Mouse (Mus musculus) heart, postnatal 36 days (tissue): ENCODE measurements around the gene Zfp616. TPM values are rescaled to one million over a fixed set of nuclear protein-coding genes. Genes with fewer than 3 reads are reported as not detected.

ENCODE experiments used
- DNase-seq, 2 experiments: peaks; one replicate each; pipeline ENCODE4 v3.0.0; 2021 to 2022
- intact Hi-C: fragments of 180-260 bp; cut with DNase I; formaldehyde crosslinking; loops from one replicate; pipeline ENCODE4 v1.15.1; 2025
- total RNA-seq, 2 experiments: library from RNA; stranded (reverse); gene quantifications; 2 replicates each; pipeline ENCODE4 v1.2.3; 2021

Gene Zfp616
- not detected for total RNA-seq

DNA sequence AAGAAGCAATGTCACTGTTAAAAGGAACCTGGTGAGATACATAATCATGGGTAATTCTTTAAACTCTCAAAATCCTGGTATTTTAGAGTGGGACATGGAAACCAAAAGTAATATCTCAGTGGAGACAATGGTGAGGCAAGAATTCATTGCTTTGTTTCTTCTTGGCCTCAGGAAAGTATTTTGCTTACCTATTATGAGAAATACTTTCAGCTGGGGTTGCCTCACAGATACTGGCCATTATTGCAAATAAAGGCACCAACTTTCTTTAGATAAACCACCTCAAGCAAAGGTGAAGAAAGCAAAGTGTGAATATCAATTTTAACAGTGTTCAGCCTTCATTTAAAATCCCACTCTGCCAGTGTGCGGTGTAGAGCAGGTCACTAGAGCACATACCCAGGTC lies at the start of gene Zfp616:
TSS of gene Zfp616 (plus strand) at position 301 of the 400 bp plus-strand sequence.
- DNase-seq: no peak
- intact Hi-C loops: no loop called here

DNA sequence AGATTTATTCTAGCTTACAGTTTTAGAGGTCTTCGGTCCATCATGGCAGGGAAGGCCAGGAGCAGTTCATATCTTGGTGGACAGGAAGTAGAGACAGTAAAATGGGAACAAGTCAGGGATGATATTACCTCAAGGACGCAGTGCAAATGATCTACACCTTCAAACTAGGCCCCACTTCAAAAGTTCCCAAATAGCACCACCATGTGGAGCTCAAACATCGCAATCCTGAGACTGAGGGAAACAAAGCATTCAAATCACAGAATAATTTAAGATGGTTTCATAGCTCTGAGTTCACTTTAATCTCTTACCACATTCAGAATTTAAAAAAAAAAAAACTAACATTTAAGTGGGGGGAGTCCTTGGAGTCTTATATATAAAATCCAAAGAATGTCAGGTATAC lies 18.4 kb upstream of the Zfp616 start:
- intact Hi-C loops: no loop called here
- DNase-seq: no peak

- intact Hi-C loops: no loop called here
- no peak for DNase-seq
Observed at GRCm38 (mm10) chr11:74056451-74056850, 13.3 kb upstream of the Zfp616 start, which contains the start of the genes Olfr139 and Olfr399. Gene Olfr139 (minus strand): TSS chr11:74056551. Gene Olfr399 (minus strand): TSS chr11:74056615.

DNA sequence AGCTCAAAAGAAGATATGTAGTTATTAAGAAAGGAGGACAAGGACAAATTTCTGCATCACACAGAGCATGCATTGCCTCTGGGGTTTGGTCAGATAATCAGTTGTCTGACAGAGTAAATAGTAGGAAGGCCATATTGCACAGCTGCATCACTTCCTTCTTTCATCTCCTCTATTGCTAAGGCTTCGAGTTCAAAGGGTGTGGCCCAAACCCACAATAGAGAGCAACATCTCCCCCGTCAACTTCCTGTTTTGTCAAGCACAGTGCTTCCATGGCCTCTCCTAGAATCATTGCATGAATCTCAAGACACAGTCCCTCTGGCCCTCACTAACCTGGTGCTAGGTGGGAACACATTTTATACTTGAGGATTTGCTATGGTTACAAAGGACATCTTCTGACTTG lies 31.0 kb downstream of the Zfp616 start:
- intact Hi-C loops: no loop called here
- DNase-seq: no peak

DNA sequence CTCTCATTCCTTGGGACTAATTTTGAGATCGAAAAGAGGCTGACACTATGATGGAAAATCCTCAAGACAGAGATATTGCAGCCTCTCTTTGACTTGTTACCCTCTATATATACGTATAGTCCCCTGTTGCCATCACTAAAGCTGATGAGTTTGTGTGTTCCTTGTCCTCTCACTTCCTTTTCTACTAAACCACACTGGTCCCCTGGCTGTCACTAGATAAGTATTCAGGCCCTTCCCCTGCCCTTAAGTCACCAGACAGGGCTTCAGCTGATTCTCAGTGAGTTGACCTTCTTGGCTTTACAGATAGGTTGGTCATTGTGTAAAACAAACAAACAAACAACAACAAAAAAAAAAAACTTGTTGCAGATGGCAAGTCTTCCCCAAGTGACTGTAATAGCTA lies 31.8 kb downstream of the Zfp616 start:
- no peak for DNase-seq
- intact Hi-C loops: no loop called here

DNA sequence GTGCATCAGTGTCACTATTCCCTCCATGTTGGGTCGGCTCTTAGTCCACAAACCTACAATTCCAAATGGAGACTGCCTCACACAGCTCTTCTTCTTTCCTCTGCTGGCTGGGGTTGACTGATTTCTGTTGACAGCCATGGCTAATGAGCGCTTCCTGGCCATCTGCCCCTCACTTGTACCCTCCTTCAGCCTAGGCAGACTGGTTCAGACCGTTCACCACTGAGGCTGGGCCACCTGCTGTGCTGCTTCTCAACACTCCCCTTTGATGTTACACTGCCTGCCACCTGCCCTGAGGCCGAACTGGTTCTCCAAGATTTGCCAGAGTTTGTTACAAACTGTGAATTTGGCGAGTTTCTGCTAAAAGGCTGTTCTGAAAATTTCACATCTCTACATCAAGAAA lies 35.3 kb downstream of the Zfp616 start:
- intact Hi-C loops: no loop called here
- no peak for DNase-seq

DNA sequence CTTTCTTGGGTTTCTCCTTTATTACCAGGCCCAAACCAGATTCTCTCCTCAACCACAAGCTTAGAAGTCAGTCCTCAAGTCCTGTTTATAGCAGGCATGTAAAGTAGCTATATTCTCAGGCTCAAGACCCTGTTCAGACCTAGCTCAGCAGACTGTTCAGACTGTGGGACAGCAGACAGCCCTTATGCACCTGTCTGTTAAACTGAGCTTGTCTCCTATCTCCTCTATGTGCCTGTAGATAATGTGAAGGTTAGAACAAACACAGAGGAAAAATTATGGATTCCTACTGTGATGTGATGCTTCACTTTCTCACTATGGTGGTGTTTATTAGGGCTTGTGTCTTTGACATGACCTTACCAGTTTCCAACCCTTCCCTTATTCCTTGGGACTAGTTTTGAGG lies 43.7 kb downstream of the Zfp616 start, which contains the start of gene Olfr401:
TSS of gene Olfr401 (plus strand) at position 301 of the 400 bp plus-strand sequence.
- intact Hi-C loops: no loop called here
- DNase-seq: no peak

Other genes starting within 250 kb of the Zfp616 start
- not detected for gene Olfr393, start 218.5 kb upstream of the Zfp616 start, total RNA-seq
- not detected for gene Olfr394, start 179.2 kb upstream of the Zfp616 start, total RNA-seq
- gene Olfr395, start 160.7 kb upstream of the Zfp616 start, total RNA-seq: not detected
- gene Olfr23, start 133.3 kb upstream of the Zfp616 start, total RNA-seq: not detected
- gene Olfr397, start 109.1 kb upstream of the Zfp616 start, total RNA-seq: not detected
- not detected for gene Olfr398, start 79.5 kb upstream of the Zfp616 start, total RNA-seq
- not detected for gene Olfr139, start 13.4 kb upstream of the Zfp616 start, total RNA-seq
- not detected for gene Olfr399, start 13.3 kb upstream of the Zfp616 start, total RNA-seq
- gene Olfr401, start 43.8 kb downstream of the Zfp616 start, total RNA-seq: not detected
- gene Olfr402, start 83.6 kb downstream of the Zfp616 start, total RNA-seq: not detected
- gene Olfr403, start 116.3 kb downstream of the Zfp616 start, total RNA-seq: not detected
- not detected for gene Olfr43, start 141.4 kb downstream of the Zfp616 start, total RNA-seq
- not detected for gene Olfr406, start 189.9 kb downstream of the Zfp616 start, total RNA-seq
- not detected for gene Olfr59, start 213.8 kb downstream of the Zfp616 start, total RNA-seq